Mouse (Mus musculus): ENCODE data around the gene Fam163a. TPM values are rescaled to one million over a fixed set of nuclear protein-coding genes. Genes with fewer than 3 reads are reported as not detected.
A peak's percentile ranks its signal among the peaks of the same experiment; 100 is the strongest.

Gene Fam163a
- polyA plus RNA-seq, 1 experiment from 2014 or later: 3.0 TPM

DNA sequence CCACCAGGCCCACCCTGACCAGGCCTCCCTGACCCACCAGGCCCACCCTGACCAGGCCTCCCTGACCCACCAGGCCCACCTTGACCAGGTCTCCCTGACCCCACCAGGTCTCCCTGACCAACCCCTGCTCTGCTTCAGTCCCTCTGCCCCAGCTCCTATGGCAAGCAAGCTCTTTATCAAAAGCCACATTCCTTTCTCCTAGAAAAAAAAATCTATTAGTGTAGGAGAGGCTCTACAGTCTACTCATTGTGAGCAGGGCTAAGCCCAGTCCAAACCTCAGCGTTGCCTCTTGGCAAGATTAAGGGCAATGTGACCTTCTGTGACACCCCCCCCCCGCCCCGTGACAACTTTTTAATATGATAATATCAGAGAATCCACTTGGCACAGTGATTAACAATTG is 120.2 kb downstream of the Fam163a start:
- 36% methylated on average over 3 of the region's 3 CpGs for WGBS
- H3K9me3 ChIP-seq (replicated peaks): no peaks in the 10 kb centered on the region
- H3K9ac ChIP-seq: no peak overlapping the region
- ATAC-seq (ENCODE audit: insufficient number of reproducible peaks, low FRiP score): peak; percentile 63; the same call in 1 of the 2 replicates
- H3K4me3 ChIP-seq: no peak overlapping the region
- H3K27me3 ChIP-seq (replicated peaks): no peaks in the 10 kb centered on the region
- H3K36me3 ChIP-seq: no peaks in the 10 kb centered on the region
- H3K27ac ChIP-seq (ENCODE audit: poor library complexity, severe bottlenecking): peak overlapping the region; percentile 63
- no peak overlapping the region for H3K4me2 ChIP-seq
- H3K4me1 ChIP-seq (replicated peaks): peaks cover 26% of the 10 kb centered on the region

DNA sequence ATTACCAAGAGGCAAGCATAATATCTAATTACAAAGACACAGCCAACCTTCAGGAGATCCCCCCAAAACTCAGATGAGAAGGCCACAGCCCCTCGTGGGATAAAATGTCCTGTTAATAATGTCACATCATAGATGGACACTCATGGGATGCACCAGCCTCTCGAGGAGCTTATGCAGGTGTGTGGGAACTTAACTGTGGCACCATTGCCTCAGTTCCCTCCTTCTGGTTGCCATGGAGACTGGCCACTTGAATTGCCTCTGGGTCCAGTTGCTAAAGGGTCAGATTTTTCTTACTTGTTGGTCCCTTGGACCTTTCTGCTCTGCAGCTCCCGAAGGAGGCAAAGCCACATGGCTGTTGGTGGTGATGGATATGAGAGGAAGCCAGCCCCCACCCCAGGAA is 127.2 kb downstream of the Fam163a start:
- 49% methylated on average over 3 of the region's 3 CpGs for WGBS
- Histone ChIP-seq H3K4me2 (no peak overlapping the region), H3K4me3 (no peak overlapping the region), H3K4me1 (replicated peaks) (peaks cover 26% of the 10 kb centered on the region), H3K9ac (no peak overlapping the region), H3K36me3 (no peaks in the 10 kb centered on the region), H3K27ac (ENCODE audit: poor library complexity, severe bottlenecking) (no peak overlapping the region), H3K27me3 (replicated peaks) (no peaks in the 10 kb centered on the region), H3K9me3 (replicated peaks) (no peaks in the 10 kb centered on the region)
- no peak for ATAC-seq (ENCODE audit: insufficient number of reproducible peaks, low FRiP score)

DNA sequence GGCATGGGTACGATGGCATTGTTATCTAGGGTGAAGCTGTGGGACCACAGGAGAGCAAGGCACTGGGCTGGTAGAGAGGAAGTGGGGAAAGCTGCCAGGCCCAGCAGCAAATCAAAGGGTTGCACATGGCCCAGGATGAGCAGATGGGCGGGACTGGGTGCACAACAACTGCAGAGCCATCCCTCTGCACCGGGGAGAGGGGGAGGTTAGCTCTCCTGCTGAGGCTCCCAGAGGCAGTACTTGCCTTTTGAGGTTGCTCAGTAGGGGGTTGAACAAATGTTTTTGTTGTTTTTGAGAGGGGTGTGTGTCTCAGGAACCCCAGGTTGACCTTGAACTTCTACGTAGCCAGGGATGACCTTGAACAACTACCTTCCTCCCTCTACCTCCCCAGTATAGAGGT is 128.4 kb downstream of the Fam163a start:
- H3K27ac ChIP-seq (ENCODE audit: poor library complexity, severe bottlenecking): no peak overlapping the region
- no peak for ATAC-seq (ENCODE audit: insufficient number of reproducible peaks, low FRiP score)
- no peak overlapping the region for H3K4me3 ChIP-seq
- WGBS: 54% methylated on average over 4 of the region's 4 CpGs
- no peaks in the 10 kb centered on the region for H3K36me3 ChIP-seq
- H3K9me3 ChIP-seq (replicated peaks): no peaks in the 10 kb centered on the region
- no peak overlapping the region for H3K9ac ChIP-seq
- no peaks in the 10 kb centered on the region for H3K27me3 ChIP-seq (replicated peaks)
- H3K4me2 ChIP-seq: no peak overlapping the region
- H3K4me1 ChIP-seq (replicated peaks): peaks cover 23% of the 10 kb centered on the region

DNA sequence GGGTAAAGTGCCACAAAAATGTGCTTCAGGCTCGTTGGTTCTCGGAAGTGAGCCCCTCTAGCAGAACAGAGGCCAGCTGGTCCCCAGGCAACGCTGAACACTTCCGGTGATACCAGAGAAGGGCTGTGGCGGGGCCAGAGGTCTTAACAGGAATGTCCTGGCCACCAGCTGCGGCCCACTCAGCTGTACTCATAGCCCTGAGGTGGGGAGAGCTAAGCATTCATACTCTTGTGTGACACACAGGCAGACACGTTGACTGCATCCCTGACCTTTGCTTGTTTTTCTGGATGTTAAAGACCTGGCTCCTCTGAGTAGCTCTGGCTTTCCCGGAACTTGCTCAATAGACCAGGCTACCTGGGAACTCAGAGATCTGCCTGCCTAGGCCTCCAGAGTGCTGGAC is 130.3 kb downstream of the Fam163a start:
- WGBS: 34% methylated on average over 8 of the region's 8 CpGs
- H3K27me3 ChIP-seq (replicated peaks): no peaks in the 10 kb centered on the region
- no peak overlapping the region for H3K27ac ChIP-seq (ENCODE audit: poor library complexity, severe bottlenecking)
- H3K36me3 ChIP-seq: no peaks in the 10 kb centered on the region
- no peak overlapping the region for H3K4me3 ChIP-seq
- no peaks in the 10 kb centered on the region for H3K9me3 ChIP-seq (replicated peaks)
- no peak for ATAC-seq (ENCODE audit: insufficient number of reproducible peaks, low FRiP score)
- H3K4me1 ChIP-seq (replicated peaks): peaks cover 33% of the 10 kb centered on the region
- no peak overlapping the region for H3K9ac ChIP-seq
- H3K4me2 ChIP-seq: no peak overlapping the region

DNA sequence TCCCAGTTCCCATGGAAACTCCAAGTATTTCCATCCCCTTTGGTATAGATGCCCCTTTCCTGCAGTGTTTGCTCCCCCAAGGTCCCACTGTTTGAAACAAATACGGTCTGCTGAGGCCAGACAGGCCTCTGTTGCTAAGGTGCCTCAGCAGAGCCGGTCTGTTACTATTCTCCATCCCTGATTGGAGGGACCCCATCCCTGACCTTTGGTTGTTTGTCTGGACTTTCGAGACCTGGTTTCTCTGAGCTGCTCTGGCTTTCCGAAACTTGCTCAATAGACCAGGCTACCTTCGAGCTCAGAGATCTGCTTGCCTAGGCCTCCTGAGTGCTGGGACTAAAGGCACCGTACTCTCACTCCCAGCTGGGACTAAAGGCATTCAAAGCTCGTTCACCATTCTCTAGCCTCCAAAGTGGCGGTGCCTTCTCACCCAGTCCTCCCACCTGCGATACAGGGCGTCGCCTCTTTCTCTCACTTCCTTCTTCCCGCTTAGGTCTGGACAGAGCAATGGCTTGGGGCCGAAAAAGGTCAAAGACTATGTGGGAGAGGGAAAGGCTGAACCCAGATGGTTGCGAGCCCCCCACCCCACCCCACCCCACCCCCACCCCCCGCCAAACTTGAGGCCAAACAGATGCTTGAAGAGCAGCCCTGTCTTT is 131.5 kb downstream of the Fam163a start:
- Histone ChIP-seq H3K4me3 (no peak overlapping the region), H3K4me1 (replicated peaks) (peaks cover 33% of the 10 kb centered on the region), H3K9me3 (replicated peaks) (no peaks in the 10 kb centered on the region), H3K4me2 (no peak overlapping the region), H3K36me3 (no peaks in the 10 kb centered on the region), H3K27ac (ENCODE audit: poor library complexity, severe bottlenecking) (no peak overlapping the region), H3K9ac (no peak overlapping the region), H3K27me3 (replicated peaks) (no peaks in the 10 kb centered on the region)
- 61% methylated on average over 15 of the region's 15 CpGs for WGBS
- ATAC-seq (ENCODE audit: insufficient number of reproducible peaks, low FRiP score): no peak

DNA sequence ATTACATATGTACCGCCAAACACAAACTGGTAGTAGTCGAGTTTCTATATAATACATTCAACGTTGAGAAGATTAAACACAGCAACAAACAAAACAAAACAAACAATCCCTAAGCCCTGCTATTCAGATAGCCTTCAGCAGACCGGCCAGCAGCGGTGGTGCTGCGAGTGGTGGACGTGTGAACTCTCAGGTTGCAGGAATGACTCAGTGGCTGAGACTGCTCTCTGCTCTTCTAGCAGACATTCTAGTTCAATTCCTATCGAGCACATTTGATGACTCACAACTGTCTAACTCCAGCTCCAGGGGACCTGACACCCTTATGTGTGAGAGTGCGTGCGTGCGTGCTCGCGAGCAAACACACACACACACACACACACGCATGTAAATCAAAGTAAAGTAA is 134.7 kb downstream of the Fam163a start:
- Histone ChIP-seq H3K27me3 (replicated peaks) (no peaks in the 10 kb centered on the region), H3K9me3 (replicated peaks) (no peaks in the 10 kb centered on the region), H3K36me3 (peaks cover 16% of the 10 kb centered on the region), H3K4me2 (no peak overlapping the region), H3K27ac (ENCODE audit: poor library complexity, severe bottlenecking) (peak overlapping the region; percentile 63), H3K9ac (no peak overlapping the region), H3K4me1 (replicated peaks) (peaks cover 25% of the 10 kb centered on the region), H3K4me3 (no peak overlapping the region)
- WGBS: 48% methylated on average over 14 of the region's 14 CpGs
- no peak for ATAC-seq (ENCODE audit: insufficient number of reproducible peaks, low FRiP score)

DNA sequence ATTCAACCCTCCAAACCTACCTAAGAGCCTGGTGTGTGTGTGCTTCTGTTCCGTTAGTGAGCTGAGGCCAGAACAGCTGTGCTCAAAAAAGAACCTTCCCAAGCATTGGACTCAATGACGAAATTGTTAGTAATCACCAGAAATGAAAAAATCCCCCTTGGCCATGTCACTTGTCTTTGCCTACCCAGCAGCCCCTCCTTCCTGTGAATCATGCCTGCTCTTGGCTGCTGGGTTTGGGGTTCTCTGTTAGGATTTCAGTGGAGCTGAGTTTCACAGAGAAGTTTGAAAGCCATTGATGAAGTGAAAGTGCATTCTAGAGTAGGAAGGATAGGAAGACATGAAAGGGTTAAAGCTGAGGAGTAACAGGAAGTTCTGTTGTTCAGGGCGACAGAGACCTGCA is 138.7 kb downstream of the Fam163a start:
- ATAC-seq (ENCODE audit: insufficient number of reproducible peaks, low FRiP score): no peak
- Histone ChIP-seq H3K4me1 (replicated peaks) (peaks cover 23% of the 10 kb centered on the region), H3K9me3 (replicated peaks) (no peaks in the 10 kb centered on the region), H3K9ac (no peak overlapping the region), H3K27ac (ENCODE audit: poor library complexity, severe bottlenecking) (peak overlapping the region; percentile 46; the same call in 1 of the 2 replicates), H3K36me3 (peaks cover 50% of the 10 kb centered on the region), H3K27me3 (replicated peaks) (no peaks in the 10 kb centered on the region), H3K4me2 (no peak overlapping the region), H3K4me3 (no peak overlapping the region)
- 61% methylated on average over 3 of the region's 3 CpGs for WGBS

DNA sequence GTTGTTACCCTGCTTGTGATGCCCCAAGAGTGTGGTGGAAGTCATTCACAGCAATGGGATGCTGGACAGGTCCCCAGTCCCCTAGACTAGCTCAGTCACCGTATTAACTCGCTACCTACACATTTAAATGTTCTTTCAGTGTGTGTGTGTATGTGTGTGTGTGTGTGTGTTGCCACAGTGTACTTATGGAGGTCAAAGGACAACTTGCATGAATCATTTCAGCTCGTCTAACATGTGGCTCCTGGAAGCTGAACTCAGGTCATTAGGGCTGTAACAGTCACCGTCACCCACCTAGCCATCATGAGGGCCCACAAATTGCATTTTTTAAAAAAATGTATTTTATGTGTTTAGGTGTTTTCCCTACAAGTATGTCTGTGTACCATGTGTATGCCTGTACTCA is 142.6 kb downstream of the Fam163a start:
- H3K4me1 ChIP-seq (replicated peaks): peaks cover 13% of the 10 kb centered on the region; the same call in 1 of the 2 replicates
- 92% methylated on average over 4 of the region's 4 CpGs for WGBS

DNA sequence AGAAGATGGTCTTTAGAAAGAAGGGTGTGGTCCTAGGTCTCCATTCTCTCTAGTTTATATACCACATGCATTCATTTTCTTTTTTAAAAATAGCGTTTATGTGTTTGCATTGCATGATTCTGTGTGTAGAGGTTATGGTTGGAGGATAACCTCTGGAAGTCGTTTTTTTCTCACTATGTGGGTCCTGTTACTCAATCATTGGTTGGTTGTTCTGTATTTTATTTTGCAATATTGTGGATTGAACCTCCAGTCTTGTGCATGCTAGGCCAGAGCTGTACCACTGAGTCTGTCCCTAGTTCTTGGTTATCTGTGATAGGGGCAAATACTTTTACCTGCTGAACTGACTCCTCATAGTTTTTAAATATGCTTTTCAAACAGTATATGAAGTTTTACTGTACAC is 146.6 kb downstream of the Fam163a start:
- no peak for ATAC-seq (ENCODE audit: insufficient number of reproducible peaks, low FRiP score)
- H3K9ac ChIP-seq: no peak overlapping the region
- peaks cover 14% of the 10 kb centered on the region for H3K4me1 ChIP-seq (replicated peaks)
- no peak overlapping the region for H3K27ac ChIP-seq (ENCODE audit: poor library complexity, severe bottlenecking)
- WGBS: 82% methylated on average over 2 of the region's 2 CpGs
- peaks cover 47% of the 10 kb centered on the region for H3K36me3 ChIP-seq
- H3K27me3 ChIP-seq (replicated peaks): no peaks in the 10 kb centered on the region
- no peak overlapping the region for H3K4me2 ChIP-seq
- no peak overlapping the region for H3K4me3 ChIP-seq
- no peaks in the 10 kb centered on the region for H3K9me3 ChIP-seq (replicated peaks)

More for the DNA sequence above, 142.6 kb downstream of the Fam163a start:
- Histone ChIP-seq H3K27me3 (replicated peaks) (no peaks in the 10 kb centered on the region), H3K36me3 (peaks cover 63% of the 10 kb centered on the region), H3K9me3 (replicated peaks) (no peaks in the 10 kb centered on the region), H3K4me3 (no peak overlapping the region), H3K4me2 (no peak overlapping the region), H3K9ac (no peak overlapping the region), H3K27ac (ENCODE audit: poor library complexity, severe bottlenecking) (no peak overlapping the region)
- no peak for ATAC-seq (ENCODE audit: insufficient number of reproducible peaks, low FRiP score)

DNA sequence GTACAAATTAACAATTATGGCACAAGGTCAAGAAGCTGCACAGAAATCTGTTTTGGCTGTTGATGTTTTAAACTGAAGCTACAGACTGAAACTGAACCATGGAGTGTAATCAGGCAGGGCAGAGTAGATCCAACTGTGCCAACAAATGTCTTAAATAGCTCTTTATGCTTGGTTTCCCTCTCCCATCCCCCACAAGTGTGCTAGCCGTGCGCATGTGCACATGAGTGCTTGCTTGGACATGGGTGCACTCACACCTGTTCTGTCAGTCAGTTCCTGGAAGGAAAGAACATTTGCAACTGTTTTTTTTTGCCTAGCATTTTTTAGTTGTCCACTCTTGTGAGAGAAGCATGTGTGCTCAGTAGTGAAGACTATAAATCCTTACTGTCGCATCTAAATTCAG is 158.1 kb downstream of the Fam163a start:
- Histone ChIP-seq H3K27ac (ENCODE audit: poor library complexity, severe bottlenecking) (no peak overlapping the region), H3K36me3 (peaks cover 60% of the 10 kb centered on the region), H3K4me1 (replicated peaks) (peaks cover 34% of the 10 kb centered on the region), H3K9ac (no peak overlapping the region), H3K4me3 (no peak overlapping the region), H3K9me3 (replicated peaks) (no peaks in the 10 kb centered on the region), H3K27me3 (replicated peaks) (no peaks in the 10 kb centered on the region), H3K4me2 (no peak overlapping the region)
- WGBS: 89% methylated on average over 3 of the region's 3 CpGs
- no peak for ATAC-seq (ENCODE audit: insufficient number of reproducible peaks, low FRiP score)

DNA sequence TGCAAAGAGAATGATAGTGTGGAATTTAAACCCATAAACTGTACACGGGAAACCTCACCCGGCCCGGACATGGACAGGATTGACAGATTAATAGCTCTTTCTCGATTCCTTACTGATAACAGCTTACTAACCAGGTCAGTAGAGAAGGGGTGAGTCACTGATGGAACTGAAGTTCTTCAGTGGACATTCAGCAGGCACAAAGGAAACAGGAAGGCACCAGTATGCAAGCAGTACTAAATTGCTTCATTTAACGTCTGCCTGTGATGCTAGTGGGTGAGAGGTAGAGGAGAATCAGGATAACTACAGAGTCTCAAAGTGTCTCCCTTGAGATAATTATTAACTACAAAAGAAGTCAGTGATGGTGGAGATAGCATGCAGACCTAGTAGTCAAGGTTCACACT is 160.6 kb downstream of the Fam163a start:
- no peak overlapping the region for H3K4me2 ChIP-seq
- no peak for ATAC-seq (ENCODE audit: insufficient number of reproducible peaks, low FRiP score)
- H3K9ac ChIP-seq: peak overlapping the region; percentile 13; the same call in 1 of the 2 replicates
- H3K4me1 ChIP-seq (replicated peaks): peaks cover 39% of the 10 kb centered on the region
- no peak overlapping the region for H3K4me3 ChIP-seq
- no peaks in the 10 kb centered on the region for H3K27me3 ChIP-seq (replicated peaks)
- WGBS: 57% methylated on average over 5 of the region's 5 CpGs
- peaks cover 37% of the 10 kb centered on the region for H3K36me3 ChIP-seq
- no peak overlapping the region for H3K27ac ChIP-seq (ENCODE audit: poor library complexity, severe bottlenecking)
- no peaks in the 10 kb centered on the region for H3K9me3 ChIP-seq (replicated peaks)

DNA sequence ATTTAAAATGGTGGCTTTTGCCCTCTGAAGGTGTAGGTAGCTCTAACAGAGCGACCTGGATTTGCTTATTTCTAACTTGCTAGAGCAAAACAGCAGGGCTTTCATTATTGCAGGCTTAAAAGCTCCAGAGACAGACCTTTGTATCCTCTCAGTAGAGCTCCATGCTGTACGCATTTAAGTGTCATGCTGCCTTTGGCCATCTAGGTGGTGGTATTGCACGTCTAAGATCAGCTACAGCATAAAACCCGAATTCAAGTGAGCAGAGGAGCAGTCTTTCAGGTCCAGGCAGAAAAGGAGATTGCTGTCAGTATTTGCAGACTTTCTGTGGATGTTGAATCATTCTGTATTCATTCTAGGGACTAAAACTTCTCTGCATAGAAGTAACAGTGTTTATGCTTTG is 161.8 kb downstream of the Fam163a start:
- H3K36me3 ChIP-seq: peaks cover 25% of the 10 kb centered on the region
- peak overlapping the region; percentile 25 for H3K4me3 ChIP-seq
- H3K4me1 ChIP-seq (replicated peaks): peaks cover 37% of the 10 kb centered on the region
- peak overlapping the region; percentile 36 for H3K4me2 ChIP-seq
- 27% methylated on average over 4 of the region's 4 CpGs for WGBS
- no peaks in the 10 kb centered on the region for H3K9me3 ChIP-seq (replicated peaks)
- no peak for ATAC-seq (ENCODE audit: insufficient number of reproducible peaks, low FRiP score)
- no peaks in the 10 kb centered on the region for H3K27me3 ChIP-seq (replicated peaks)
- H3K9ac ChIP-seq: no peak overlapping the region
- H3K27ac ChIP-seq (ENCODE audit: poor library complexity, severe bottlenecking): no peak overlapping the region
